23 mouse cellular contexts compared by ENCODE assay signal in the genomic region with DNA sequence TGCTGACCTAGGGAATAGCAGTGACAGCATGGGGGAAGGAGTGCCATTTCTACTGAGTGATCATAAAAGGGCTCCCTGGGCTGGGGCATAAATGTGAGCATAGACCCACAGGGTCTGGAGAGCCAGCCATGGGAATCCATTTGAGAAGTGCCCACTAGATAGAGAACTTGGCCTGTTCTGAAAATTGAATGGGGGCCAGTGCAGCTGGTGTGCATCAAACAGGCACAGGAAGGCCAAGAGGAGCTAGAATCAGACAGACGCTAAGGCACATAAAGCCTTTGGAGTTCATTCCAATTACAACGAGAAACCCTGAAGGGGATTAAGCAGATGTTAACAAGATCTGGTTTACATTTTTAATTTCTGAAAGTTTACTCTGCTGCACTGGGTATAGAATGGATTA.
DNase-seq lines count a peak whose midpoint lies in the region; ATAC-seq lines count a peak whose summit lies in the region.
"Had no signal": no experiment of that assay in that cellular context is flagged by ENCODE, and none has a peak within 500 bp of the region (broad histone marks: within the 10 kb centered on the region; RNA-seq: fewer than 3 reads in every experiment).

No protein-coding gene starts in this region.

- H3K9ac ChIP-seq in kidney, embryonic 16.5 days (replicated peaks; ENCODE audit: low read length) = no peak overlapping the region
- H3K9ac ChIP-seq in stomach, embryonic 16.5 days (ENCODE audit: low read length) = no peak overlapping the region
- H3K9ac ChIP-seq: forebrain, embryonic 15.5 days; kidney, embryonic 15.5 days; limb, embryonic 15.5 days; liver, embryonic 14.5 days; midbrain, embryonic 12.5 days had no signal

- 68% methylated on average over 2 of the region's 2 CpGs for WGBS in kidney, embryonic 16.5 days
- WGBS in stomach, embryonic 16.5 days = 28% methylated on average over 2 of the region's 2 CpGs

- H3K4me3 ChIP-seq in kidney, embryonic 16.5 days (ENCODE audit: low read length) = no peak overlapping the region
- H3K4me3 ChIP-seq in stomach, embryonic 16.5 days (replicated peaks; ENCODE audit: low read length) = no peak overlapping the region
- H3K4me3 ChIP-seq: forebrain, embryonic 15.5 days; heart, adult 2 months; kidney, embryonic 15.5 days; limb, embryonic 15.5 days; midbrain, embryonic 12.5 days had no signal

- DNase-seq in gastrocnemius, postnatal 14 days = peak; percentile 5
- DNase-seq in gastrocnemius, postnatal 25 days = no peak
- peak; percentile 6 for DNase-seq in kidney, postnatal 10 days
- DNase-seq in lung, postnatal 10 days = peak; percentile 11
- DNase-seq in lung, postnatal 25 days (ENCODE audit: low spot score) = no peak
- no peak for DNase-seq in thymus, postnatal 4 days
- DNase-seq: adrenal gland, postnatal 36 days; cerebellum, adult 11-12 months; heart, adult 2 months; kidney, adult 11 months; layer of hippocampus, postnatal 36 days; right cerebral cortex, postnatal 14 days; spleen, adult 18-20 months; thymus, adult 18-20 months; thymus, postnatal 36 days had no signal

- no peaks in the 10 kb centered on the region for H3K4me1 ChIP-seq in kidney, embryonic 16.5 days (ENCODE audit: insufficient read depth, low read length)
- 0 out of 2 replicates have a peak, but pooled peaks cover 2% of the 10 kb centered on the region for H3K4me1 ChIP-seq in stomach, embryonic 16.5 days (ENCODE audit: control insufficient read depth, insufficient read depth, low read length)
- H3K4me1 ChIP-seq: forebrain, embryonic 15.5 days; kidney, embryonic 15.5 days; limb, embryonic 15.5 days; midbrain, embryonic 12.5 days had no signal

- ATAC-seq in kidney, embryonic 16.5 days (ENCODE audit: low FRiP score, low TSS enrichment) = no peak
- ATAC-seq in stomach, embryonic 16.5 days (ENCODE audit: insufficient read depth, low FRiP score) = peak; percentile 77; the same call in 1 of the 2 replicates
- ATAC-seq: forebrain, embryonic 15.5 days; hindbrain, embryonic 16.5 days had no signal

- H3K4me2 ChIP-seq in kidney, embryonic 16.5 days (replicated peaks; ENCODE audit: low read depth, low read length) = no peak overlapping the region
- no peak overlapping the region for H3K4me2 ChIP-seq in stomach, embryonic 16.5 days (ENCODE audit: low read depth, low read length)
- H3K4me2 ChIP-seq: forebrain, embryonic 15.5 days; kidney, embryonic 15.5 days; limb, embryonic 15.5 days; midbrain, embryonic 12.5 days had no signal

- H3K9me3 ChIP-seq in kidney, embryonic 16.5 days (ENCODE audit: low read length) = no peaks in the 10 kb centered on the region
- H3K9me3 ChIP-seq in stomach, embryonic 16.5 days (replicated peaks; ENCODE audit: control insufficient read depth, low read length) = no peaks in the 10 kb centered on the region
- H3K9me3 ChIP-seq: forebrain, embryonic 15.5 days; kidney, embryonic 15.5 days; limb, embryonic 15.5 days; midbrain, embryonic 12.5 days had no signal

- H3K36me3 ChIP-seq in kidney, embryonic 16.5 days (ENCODE audit: insufficient read depth, low read length) = no peaks in the 10 kb centered on the region
- H3K36me3 ChIP-seq in stomach, embryonic 16.5 days (ENCODE audit: control insufficient read depth, insufficient read depth, low read length) = no peaks in the 10 kb centered on the region
- H3K36me3 ChIP-seq: forebrain, embryonic 15.5 days; kidney, embryonic 15.5 days; limb, embryonic 15.5 days; midbrain, embryonic 12.5 days had no signal

- no peaks in the 10 kb centered on the region for H3K27me3 ChIP-seq in kidney, embryonic 16.5 days (ENCODE audit: insufficient read depth, low read length)
- H3K27me3 ChIP-seq in stomach, embryonic 16.5 days (ENCODE audit: control insufficient read depth, insufficient read depth, low read length) = no peaks in the 10 kb centered on the region
- H3K27me3 ChIP-seq: forebrain, embryonic 15.5 days; kidney, embryonic 15.5 days; limb, embryonic 15.5 days; midbrain, embryonic 12.5 days had no signal

- H3K27ac ChIP-seq in kidney, embryonic 16.5 days (ENCODE audit: low read length) = no peak overlapping the region
- peak overlapping the region; percentile 75 for H3K27ac ChIP-seq in stomach, embryonic 16.5 days (ENCODE audit: low read length)
- H3K27ac ChIP-seq: forebrain, embryonic 15.5 days; heart, adult 2 months; kidney, embryonic 15.5 days; limb, embryonic 15.5 days; liver, embryonic 14.5 days; midbrain, embryonic 12.5 days had no signal

- intact Hi-C loops in gastrocnemius, postnatal 14 days (cut with DNase I; ENCODE audit: low total_unique reads) = no loop called here

Comparison
In these comparisons a context has a peak if more than half of its experiments do, and no peak if none do; other contexts are left out.
1. DNase-seq: peak in gastrocnemius, postnatal 14 days (single experiment), kidney, postnatal 10 days (single experiment) and lung, postnatal 10 days (single experiment); none in gastrocnemius, postnatal 25 days (single experiment), lung, postnatal 25 days (single experiment) and thymus, postnatal 4 days (single experiment).